Mouse (Mus musculus): Measurements from ENCODE around the gene Tubgcp4. TPM values are rescaled to one million over a fixed set of nuclear protein-coding genes. Genes with fewer than 3 reads are reported as not detected.

Gene Tubgcp4
- polyA plus RNA-seq, 1 experiment from 2014 or later = 70.4 TPM

- Histone ChIP-seq H3K4me1 (no peaks in the 10 kb centered on the region), H3K9ac (no peak overlapping the region), H3K27ac (no peak overlapping the region), H3K4me3 (no peak overlapping the region), H3K4me2 (no peak overlapping the region), H3K27me3 (no peaks in the 10 kb centered on the region), H3K9me3 (replicated peaks) (no peaks in the 10 kb centered on the region), H3K36me3 (ENCODE audit: poor library complexity, severe bottlenecking) (peaks cover 57% of the 10 kb centered on the region)
- WGBS = 87% methylated on average over 3 of the region's 3 CpGs
- ATAC-seq = no peak
Observed at GRCm38 (mm10) chr2:121153100-121153499, 17.4 kb upstream of the Tubgcp4 start.

GRCm38 (mm10) chr2:121169173-121169572 lies 1.3 kb upstream of the Tubgcp4 start:
- Histone ChIP-seq H3K36me3 (ENCODE audit: poor library complexity, severe bottlenecking) (peaks cover 35% of the 10 kb centered on the region), H3K4me2 (peak overlapping the region; percentile 91), H3K4me3 (peak overlapping the region; percentile 72), H3K9ac (peak overlapping the region; percentile 87), H3K9me3 (replicated peaks) (no peaks in the 10 kb centered on the region), H3K4me1 (peaks cover 30% of the 10 kb centered on the region), H3K27ac (no peak overlapping the region), H3K27me3 (no peaks in the 10 kb centered on the region)
- no peak for ATAC-seq
- 60% methylated on average over 4 of the region's 4 CpGs for WGBS

- peak overlapping the region; percentile 91 for H3K4me2 ChIP-seq
- H3K36me3 ChIP-seq (ENCODE audit: poor library complexity, severe bottlenecking) = peaks cover 35% of the 10 kb centered on the region
- WGBS = 5% methylated on average over 9 of the region's 9 CpGs
- no peak overlapping the region for H3K27ac ChIP-seq
- H3K4me1 ChIP-seq = peaks cover 30% of the 10 kb centered on the region
- ATAC-seq = no peak
- H3K27me3 ChIP-seq = no peaks in the 10 kb centered on the region
- no peaks in the 10 kb centered on the region for H3K9me3 ChIP-seq (replicated peaks)
- peak overlapping the region; percentile 72 for H3K4me3 ChIP-seq
- peak overlapping the region; percentile 87 for H3K9ac ChIP-seq
Observed at GRCm38 (mm10) chr2:121169902-121170301, 552 bp upstream of the Tubgcp4 start.

- Histone ChIP-seq H3K4me1 (peaks cover 30% of the 10 kb centered on the region), H3K9ac (peak within 1 kb of the TSS; percentile 87), H3K27ac (peak within 1 kb of the TSS; percentile 86), H3K4me2 (peak within 1 kb of the TSS; percentile 91), H3K9me3 (replicated peaks) (no peaks in the 10 kb centered on the region), H3K4me3 (peak within 1 kb of the TSS; percentile 72), H3K36me3 (ENCODE audit: poor library complexity, severe bottlenecking) (peaks cover 39% of the 10 kb centered on the region), H3K27me3 (no peaks in the 10 kb centered on the region)
- ATAC-seq = peak; percentile 96
- under 1% methylated on average over 59 of the region's 66 CpGs for WGBS
Observed at GRCm38 (mm10) chr2:121170980-121171742, 707 bp downstream of the Tubgcp4 start, which contains the start of gene Zscan29. Gene Zscan29, minus strand, starts transcription at chr2:121171125.

- 95% methylated on average over 3 of the region's 3 CpGs for WGBS
- Histone ChIP-seq H3K36me3 (ENCODE audit: poor library complexity, severe bottlenecking) (peaks cover 78% of the 10 kb centered on the region), H3K4me2 (no peak overlapping the region)
Observed at GRCm38 (mm10) chr2:121178828-121179479, 8.5 kb downstream of the Tubgcp4 start.

GRCm38 (mm10) chr2:121183431-121183830 lies 13.0 kb downstream of the Tubgcp4 start:
- Histone ChIP-seq H3K36me3 (ENCODE audit: poor library complexity, severe bottlenecking) (peaks cover 74% of the 10 kb centered on the region), H3K9ac (no peak overlapping the region), H3K4me3 (no peak overlapping the region), H3K4me1 (no peaks in the 10 kb centered on the region), H3K27me3 (no peaks in the 10 kb centered on the region), H3K4me2 (no peak overlapping the region), H3K27ac (no peak overlapping the region), H3K9me3 (replicated peaks) (no peaks in the 10 kb centered on the region)
- WGBS = 92% methylated on average over 5 of the region's 5 CpGs
- ATAC-seq = no peak

More at GRCm38 (mm10) chr2:121178828-121179479, 8.5 kb downstream of the Tubgcp4 start:
- no peaks in the 10 kb centered on the region for H3K4me1 ChIP-seq
- H3K9me3 ChIP-seq (replicated peaks) = no peaks in the 10 kb centered on the region
- H3K4me3 ChIP-seq = no peak overlapping the region
- no peak overlapping the region for H3K27ac ChIP-seq
- H3K9ac ChIP-seq = no peak overlapping the region
- no peaks in the 10 kb centered on the region for H3K27me3 ChIP-seq
- ATAC-seq = no peak

GRCm38 (mm10) chr2:121184142-121184541 lies 13.7 kb downstream of the Tubgcp4 start:
- WGBS = 95% methylated on average over 7 of the region's 7 CpGs
- ATAC-seq = no peak
- Histone ChIP-seq H3K9ac (no peak overlapping the region), H3K9me3 (replicated peaks) (no peaks in the 10 kb centered on the region), H3K4me1 (no peaks in the 10 kb centered on the region), H3K27ac (no peak overlapping the region), H3K4me3 (no peak overlapping the region), H3K27me3 (no peaks in the 10 kb centered on the region), H3K36me3 (ENCODE audit: poor library complexity, severe bottlenecking) (peaks cover 74% of the 10 kb centered on the region), H3K4me2 (no peak overlapping the region)

GRCm38 (mm10) chr2:121188530-121188929 lies 18.1 kb downstream of the Tubgcp4 start:
- no peak for ATAC-seq
- H3K4me1 ChIP-seq = no peaks in the 10 kb centered on the region
- H3K4me3 ChIP-seq = no peak overlapping the region
- no peak overlapping the region for H3K4me2 ChIP-seq
- H3K27me3 ChIP-seq = no peaks in the 10 kb centered on the region
- H3K9me3 ChIP-seq (replicated peaks) = no peaks in the 10 kb centered on the region
- no peak overlapping the region for H3K9ac ChIP-seq
- 81% methylated on average over 1 of the region's 1 CpGs for WGBS
- H3K27ac ChIP-seq = no peak overlapping the region
- H3K36me3 ChIP-seq (ENCODE audit: poor library complexity, severe bottlenecking) = peaks cover 91% of the 10 kb centered on the region

- 88% methylated on average over 9 of the region's 9 CpGs for WGBS
- H3K27me3 ChIP-seq = no peaks in the 10 kb centered on the region
- H3K27ac ChIP-seq = no peak overlapping the region
- H3K36me3 ChIP-seq (ENCODE audit: poor library complexity, severe bottlenecking) = peaks cover 98% of the 10 kb centered on the region
- H3K9me3 ChIP-seq (replicated peaks) = no peaks in the 10 kb centered on the region
- H3K4me2 ChIP-seq = no peak overlapping the region
- no peak for ATAC-seq
- no peak overlapping the region for H3K4me3 ChIP-seq
- no peak overlapping the region for H3K9ac ChIP-seq
- no peaks in the 10 kb centered on the region for H3K4me1 ChIP-seq
Observed at GRCm38 (mm10) chr2:121195466-121195865, 25.0 kb downstream of the Tubgcp4 start.

GRCm38 (mm10) chr2:121204276-121204675 lies 33.8 kb downstream of the Tubgcp4 start:
- WGBS = 94% methylated on average over 17 of the region's 17 CpGs
- Histone ChIP-seq H3K27ac (no peak overlapping the region), H3K9me3 (replicated peaks) (no peaks in the 10 kb centered on the region), H3K9ac (no peak overlapping the region), H3K27me3 (no peaks in the 10 kb centered on the region), H3K36me3 (ENCODE audit: poor library complexity, severe bottlenecking) (peaks cover 98% of the 10 kb centered on the region), H3K4me1 (no peaks in the 10 kb centered on the region), H3K4me3 (no peak overlapping the region), H3K4me2 (no peak overlapping the region)
- no peak for ATAC-seq

- Histone ChIP-seq H3K4me3 (no peak overlapping the region), H3K9ac (no peak overlapping the region), H3K36me3 (ENCODE audit: poor library complexity, severe bottlenecking) (peaks cover 98% of the 10 kb centered on the region), H3K4me2 (no peak overlapping the region), H3K27ac (no peak overlapping the region), H3K9me3 (replicated peaks) (no peaks in the 10 kb centered on the region), H3K4me1 (no peaks in the 10 kb centered on the region), H3K27me3 (no peaks in the 10 kb centered on the region)
- 97% methylated on average over 3 of the region's 3 CpGs for WGBS
- ATAC-seq = no peak
Observed at GRCm38 (mm10) chr2:121206541-121206940, 36.1 kb downstream of the Tubgcp4 start.

- H3K4me3 ChIP-seq = no peak overlapping the region
- H3K4me2 ChIP-seq = no peak overlapping the region
- WGBS = 94% methylated on average over 3 of the region's 3 CpGs
- ATAC-seq = no peak
- no peak overlapping the region for H3K27ac ChIP-seq
- H3K9me3 ChIP-seq (replicated peaks) = no peaks in the 10 kb centered on the region
- no peaks in the 10 kb centered on the region for H3K27me3 ChIP-seq
- no peaks in the 10 kb centered on the region for H3K4me1 ChIP-seq
- peaks cover 97% of the 10 kb centered on the region for H3K36me3 ChIP-seq (ENCODE audit: poor library complexity, severe bottlenecking)
- no peak overlapping the region for H3K9ac ChIP-seq
Observed at GRCm38 (mm10) chr2:121214491-121214890, 44.0 kb downstream of the Tubgcp4 start.
